Mouse (Mus musculus) bone marrow, adult 2 months (tissue): ENCODE data around the gene Sdccag8.

ENCODE experiments used
- CTCF ChIP-seq: fragments of 200-500 bp; IDR thresholded peaks from 2 replicates; pipeline ENCODE4 v1.5.1; 2011; ENCODE audit warnings: low read length, control low read depth; ENCODE audit not compliant: control insufficient read depth, insufficient read depth
- POLR2A ChIP-seq: fragments of 200-500 bp; IDR thresholded peaks from 2 replicates; pipeline ENCODE4 v1.6.1; 2011; ENCODE audit warnings: low read depth, mild to moderate bottlenecking, control low read depth, low read length, borderline replicate concordance; ENCODE audit not compliant: control insufficient read depth

GRCm38 (mm10) chr1:176926009-176926408 is 111.5 kb downstream of the Sdccag8 start:
- TF ChIP-seq CTCF, result no peak
- no peak for TF ChIP-seq POLR2A
